Mouse (Mus musculus): ENCODE measurements around the gene Znhit6. TPM values are rescaled to one million over a fixed set of nuclear protein-coding genes. Genes with fewer than 3 reads are reported as not detected.

Gene Znhit6
- total RNA-seq, 2 experiments from 2014 or later = 9.1 to 11.0 TPM

Other genes starting within 250 kb of the Znhit6 start
- gene Ccn1, start 73.8 kb downstream of the Znhit6 start, total RNA-seq (2021) = 10 to 100 TPM; 18.1 to 23.3 TPM
- gene Ddah1, start 182.5 kb downstream of the Znhit6 start, total RNA-seq (2021) = 1 to 10 TPM; 2.7 to 4.0 TPM

All from gastrocnemius, postnatal 36 days (tissue).